Mouse (Mus musculus) intestine, embryonic 14.5 days (tissue): Measurements from ENCODE around the gene Arhgef40. TPM values are rescaled to one million over a fixed set of nuclear protein-coding genes. Genes with fewer than 3 reads are reported as not detected.

Experiments used
- ATAC-seq: fragments of 200-750 bp; cut with Nextera tagmentation; replicated peaks from 2 replicates; pipeline ENCODE4 v1.8.0; 2017; ENCODE audit warnings: low read depth, moderate number of reproducible peaks, moderate TSS enrichment, moderate library complexity; ENCODE audit not compliant: low FRiP score, low TSS enrichment
- DNase-seq: peaks from one replicate; pipeline ENCODE4 v3.0.0-alpha.2; 2018; ENCODE audit warnings: low spot score
- H3K27ac ChIP-seq: fragments of 300-500 bp; sonication (generic); 2 replicates; pipeline ENCODE4 v1.5.1; 2014; ENCODE audit warnings: low read depth, mild to moderate bottlenecking, control low read depth
- H3K27me3 ChIP-seq: fragments of 300-500 bp; sonication (generic); replicated peaks from 2 replicates; pipeline ENCODE4 v1.6.1; 2014; ENCODE audit warnings: low read length, control low read depth; ENCODE audit not compliant: control insufficient read depth, insufficient read depth
- H3K36me3 ChIP-seq: fragments of 300-500 bp; sonication (generic); 2 replicates; pipeline ENCODE4 v1.6.1; 2014; ENCODE audit warnings: low read length, control low read depth; ENCODE audit not compliant: control insufficient read depth, insufficient read depth
- H3K4me1 ChIP-seq: fragments of 300-500 bp; sonication (generic); replicated peaks from 2 replicates; pipeline ENCODE4 v1.6.1; 2014; ENCODE audit warnings: low read length, control low read depth, mixed read lengths; ENCODE audit not compliant: control insufficient read depth, insufficient read depth
- H3K4me2 ChIP-seq: fragments of 300-500 bp; sonication (generic); 2 replicates; pipeline ENCODE4 v1.6.1; 2014; ENCODE audit warnings: low read length
- H3K4me3 ChIP-seq: fragments of 300-500 bp; sonication (generic); 2 replicates; pipeline ENCODE4 v1.5.1; 2014; ENCODE audit warnings: low read depth, low read length, control low read depth, mixed read lengths
- H3K9ac ChIP-seq: fragments of 300-500 bp; sonication (generic); 2 replicates; pipeline ENCODE4 v1.6.1; 2014; ENCODE audit warnings: mild to moderate bottlenecking, low read length
- H3K9me3 ChIP-seq: fragments of 300-500 bp; sonication (generic); 2 replicates; pipeline ENCODE4 v1.6.1; 2016; ENCODE audit warnings: low read length, control low read depth; ENCODE audit not compliant: control insufficient read depth
- WGBS: fragments of 180-500 bp; shearing (Covaris S2); extraction: QIAGEN DNeasy Blood & Tissue Kit; methylation state at CpG from one replicate; pipeline ENCODE4 v1.1.7; 2014; 5-methylcytosine and 5-hydroxymethylcytosine counted together
- polyA plus RNA-seq: library from polyadenylated mRNA; unstranded; fragments of >200 nt; fragmentation: Nextera tagmentation; extraction: Ambion mirVana; gene quantifications from 2 replicates; pipeline ENCODE4 v1.2.1, GENCODE M21; 2014

Gene Arhgef40
- polyA plus RNA-seq, 1 experiment from 2014 or later: 80.8 TPM

DNA sequence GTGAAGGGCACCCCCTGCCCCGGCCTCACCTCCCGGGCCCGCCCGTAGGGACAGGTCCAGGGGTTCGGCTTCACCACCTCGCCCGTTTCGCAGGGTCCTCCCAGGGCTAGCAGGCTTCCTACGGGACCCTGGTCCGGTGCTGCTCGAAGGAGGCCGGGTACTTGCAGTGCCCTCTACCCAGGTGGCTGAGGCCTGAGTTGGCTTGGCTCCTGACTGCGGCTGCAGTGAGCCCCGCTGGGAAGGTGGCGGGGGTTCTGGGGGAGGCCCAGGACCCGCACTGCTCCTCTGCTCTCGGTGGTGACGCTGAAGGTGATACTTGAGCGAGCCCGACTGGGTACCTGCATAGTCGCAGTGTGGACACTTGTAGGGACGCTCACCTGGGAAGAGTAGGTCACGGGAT, 22.3 kb downstream of the Arhgef40 start:
- Histone ChIP-seq H3K4me2 (no peak overlapping the region), H3K4me3 (no peak overlapping the region), H3K27ac (no peak overlapping the region), H3K9me3 (no peaks in the 10 kb centered on the region), H3K36me3 (peaks cover 71% of the 10 kb centered on the region), H3K9ac (no peak overlapping the region), H3K4me1 (peaks cover 21% of the 10 kb centered on the region), H3K27me3 (no peaks in the 10 kb centered on the region)
- ATAC-seq: no peak
- DNase-seq: no peak
- 95% methylated on average over 18 of the region's 23 CpGs for WGBS

DNA sequence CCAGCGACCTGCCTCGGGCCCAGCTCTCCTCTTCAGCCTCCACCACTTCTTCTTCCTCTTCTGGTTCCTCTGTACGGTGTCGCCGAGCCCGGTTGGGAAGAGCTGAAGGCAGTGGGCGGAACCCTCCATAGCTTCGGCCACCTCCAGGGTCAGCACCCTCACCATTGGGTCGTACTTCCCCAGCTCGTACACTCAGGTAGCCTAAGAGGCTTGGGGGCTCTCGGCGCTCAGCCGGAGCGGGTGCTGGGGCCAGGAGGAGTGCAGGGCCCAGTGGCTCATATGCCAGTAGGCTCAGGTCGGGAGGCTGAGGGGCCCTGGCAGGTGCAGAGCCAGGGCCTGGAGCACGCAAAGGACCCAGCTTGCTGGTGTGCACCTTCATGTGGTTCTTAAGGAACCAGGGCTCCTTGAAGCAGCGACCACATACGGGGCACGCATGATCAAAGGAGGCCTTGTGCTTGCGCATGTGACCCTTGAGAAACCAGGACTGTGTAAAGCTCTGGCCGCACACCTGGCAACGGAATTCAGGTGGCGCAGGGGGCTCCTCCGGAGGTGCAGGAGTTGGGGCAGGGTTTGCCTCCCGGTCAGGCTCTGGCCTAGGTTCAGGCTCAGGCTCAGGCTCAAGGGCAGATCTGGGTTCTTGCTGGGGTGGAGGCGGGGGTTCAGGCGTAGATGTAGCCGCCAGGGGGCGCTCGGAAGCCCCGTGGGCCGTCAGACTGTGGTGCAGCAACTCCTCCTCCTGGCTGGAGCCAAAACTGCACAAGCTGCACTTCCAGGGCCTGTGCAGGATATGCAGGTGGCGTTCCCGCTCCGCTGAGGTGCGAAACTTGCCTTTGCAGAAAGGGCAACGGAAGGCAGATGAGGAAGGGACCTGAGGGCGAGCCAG, 24.0 kb downstream of the Arhgef40 start:
- ATAC-seq: peak; percentile 51
- WGBS: 56% methylated on average over 38 of the region's 38 CpGs
- no peak overlapping the region for H3K4me2 ChIP-seq

DNA sequence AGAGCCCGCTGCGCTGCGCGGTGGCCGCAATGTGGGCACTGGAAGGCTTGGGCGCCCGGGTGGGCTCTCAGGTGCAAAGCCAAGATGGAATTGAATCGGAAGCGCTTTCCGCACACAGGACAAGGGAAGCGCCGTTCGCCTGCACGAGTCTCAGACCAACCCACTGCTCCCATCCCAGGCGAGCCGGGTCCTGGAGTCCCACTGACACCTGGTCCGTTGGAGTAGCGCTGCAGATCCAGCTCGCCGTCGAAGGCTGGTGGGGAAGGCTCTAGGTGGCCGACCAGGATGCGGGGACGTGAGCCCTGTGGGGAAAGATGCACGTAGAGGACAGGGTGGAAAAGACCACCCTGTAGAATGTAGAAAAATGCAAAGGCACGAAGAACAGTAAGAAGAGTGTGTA, 24.8 kb downstream of the Arhgef40 start:
- Histone ChIP-seq H3K27me3 (no peaks in the 10 kb centered on the region), H3K4me2 (no peak overlapping the region), H3K9ac (no peak overlapping the region), H3K4me1 (peaks cover 31% of the 10 kb centered on the region), H3K4me3 (no peak overlapping the region), H3K36me3 (peaks cover 45% of the 10 kb centered on the region), H3K27ac (no peak overlapping the region), H3K9me3 (no peaks in the 10 kb centered on the region)
- WGBS: 60% methylated on average over 26 of the region's 26 CpGs
- DNase-seq (no peak), ATAC-seq (no peak)

More for the DNA sequence above, 24.0 kb downstream of the Arhgef40 start:
- Histone ChIP-seq H3K9me3 (no peaks in the 10 kb centered on the region), H3K4me1 (peaks cover 31% of the 10 kb centered on the region), H3K27me3 (no peaks in the 10 kb centered on the region), H3K27ac (no peak overlapping the region), H3K4me3 (no peak overlapping the region), H3K36me3 (peaks cover 53% of the 10 kb centered on the region), H3K9ac (no peak overlapping the region)
- DNase-seq: peak; percentile 94

DNA sequence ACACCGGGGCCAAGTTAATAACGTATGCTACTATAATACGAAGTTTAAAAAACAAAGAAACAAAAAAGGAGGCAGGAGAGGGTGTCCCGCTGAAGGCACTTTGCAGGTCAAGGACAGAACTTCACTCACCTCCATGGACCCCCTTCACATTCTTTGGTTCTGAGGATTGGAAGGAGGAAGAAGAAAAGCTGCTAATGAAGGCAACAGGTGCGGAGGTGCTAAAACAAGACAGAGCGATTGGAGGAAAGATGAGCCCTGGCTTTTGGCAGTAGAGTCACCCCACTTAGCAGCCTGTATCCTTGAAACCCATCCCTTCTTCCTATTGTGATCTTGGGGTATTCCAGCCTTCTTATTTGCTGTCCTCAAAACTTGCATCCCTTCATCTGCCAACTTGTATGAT, 25.3 kb downstream of the Arhgef40 start:
- H3K4me2 ChIP-seq: peak overlapping the region; percentile 45; the same call in 1 of the 2 replicates
- no peak overlapping the region for H3K9ac ChIP-seq
- H3K9me3 ChIP-seq: no peaks in the 10 kb centered on the region
- DNase-seq (no peak), ATAC-seq (no peak)
- WGBS: 70% methylated on average over 6 of the region's 6 CpGs
- peaks cover 31% of the 10 kb centered on the region for H3K4me1 ChIP-seq
- no peaks in the 10 kb centered on the region for H3K27me3 ChIP-seq
- H3K4me3 ChIP-seq: no peak overlapping the region
- H3K27ac ChIP-seq: no peak overlapping the region
- H3K36me3 ChIP-seq: peaks cover 41% of the 10 kb centered on the region

DNA sequence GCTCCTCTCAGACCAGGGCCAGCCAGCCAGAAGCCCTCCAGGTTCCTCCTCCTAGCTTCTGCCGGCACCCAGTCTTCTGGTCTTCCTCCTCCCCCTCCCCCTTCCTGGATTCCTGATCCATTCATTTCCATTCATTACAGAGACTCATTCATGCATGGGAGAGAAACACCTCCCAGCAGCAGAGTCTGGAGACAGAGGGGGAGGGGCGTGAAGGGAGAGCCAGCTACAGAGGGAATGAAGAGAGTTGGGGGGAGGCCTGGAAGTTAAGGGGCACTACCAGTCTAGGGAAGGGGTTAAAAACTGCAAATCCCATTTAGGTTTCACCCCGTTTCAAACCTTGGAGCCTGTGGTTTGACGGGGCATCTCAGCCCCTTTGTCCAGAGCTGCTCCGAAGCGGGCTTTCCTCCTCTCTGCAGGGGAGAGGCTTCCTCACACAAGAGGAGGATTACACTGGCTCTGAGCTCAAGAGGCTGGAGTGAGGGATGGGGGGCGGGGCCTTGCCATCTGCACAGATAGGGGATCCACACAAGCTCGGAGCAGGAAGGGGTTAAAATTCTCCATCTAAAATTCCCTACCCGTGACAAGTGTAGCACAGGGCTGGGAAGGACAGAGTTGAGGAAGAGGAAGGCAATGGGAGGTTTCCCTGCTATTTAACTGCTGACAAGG, 26.1 kb downstream of the Arhgef40 start:
- no peaks in the 10 kb centered on the region for H3K9me3 ChIP-seq
- peaks cover 35% of the 10 kb centered on the region for H3K4me1 ChIP-seq
- no peaks in the 10 kb centered on the region for H3K27me3 ChIP-seq
- WGBS: 5% methylated on average over 9 of the region's 9 CpGs
- ATAC-seq (peak; percentile 38), DNase-seq (peak; percentile 73)
- peak overlapping the region; percentile 16 for H3K4me3 ChIP-seq
- peak overlapping the region; percentile 45 for H3K4me2 ChIP-seq
- H3K27ac ChIP-seq: peak overlapping the region; percentile 80
- peak overlapping the region; percentile 32; the same call in 1 of the 2 replicates for H3K9ac ChIP-seq
- H3K36me3 ChIP-seq: peaks cover 33% of the 10 kb centered on the region

DNA sequence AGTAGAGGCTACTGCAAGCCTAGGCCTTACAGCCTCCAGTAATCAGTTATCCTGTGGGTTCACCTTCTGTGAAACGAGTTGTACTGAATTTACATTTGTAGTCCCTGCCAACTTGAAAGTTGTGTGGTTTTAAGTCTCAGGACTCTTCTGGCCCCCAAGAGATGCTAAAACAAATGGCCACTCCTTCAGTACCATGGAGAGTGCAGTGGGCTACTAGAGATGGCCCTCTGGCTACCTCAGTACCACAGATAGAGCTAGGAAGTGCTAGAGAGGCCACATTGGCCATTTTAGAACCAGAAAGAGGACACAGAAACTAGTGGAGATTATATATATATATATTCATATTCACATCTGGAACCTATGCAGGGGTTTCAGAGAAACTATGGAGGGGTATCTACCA, 27.2 kb downstream of the Arhgef40 start:
- no peak overlapping the region for H3K27ac ChIP-seq
- H3K4me3 ChIP-seq: no peak overlapping the region
- H3K4me2 ChIP-seq: no peak overlapping the region
- H3K27me3 ChIP-seq: no peaks in the 10 kb centered on the region
- ATAC-seq: no peak
- WGBS: 58% methylated on average over 1 of the region's 1 CpGs
- no peak for DNase-seq
- peaks cover 44% of the 10 kb centered on the region for H3K4me1 ChIP-seq
- peaks cover 22% of the 10 kb centered on the region for H3K36me3 ChIP-seq
- H3K9me3 ChIP-seq: no peaks in the 10 kb centered on the region
- H3K9ac ChIP-seq: no peak overlapping the region

DNA sequence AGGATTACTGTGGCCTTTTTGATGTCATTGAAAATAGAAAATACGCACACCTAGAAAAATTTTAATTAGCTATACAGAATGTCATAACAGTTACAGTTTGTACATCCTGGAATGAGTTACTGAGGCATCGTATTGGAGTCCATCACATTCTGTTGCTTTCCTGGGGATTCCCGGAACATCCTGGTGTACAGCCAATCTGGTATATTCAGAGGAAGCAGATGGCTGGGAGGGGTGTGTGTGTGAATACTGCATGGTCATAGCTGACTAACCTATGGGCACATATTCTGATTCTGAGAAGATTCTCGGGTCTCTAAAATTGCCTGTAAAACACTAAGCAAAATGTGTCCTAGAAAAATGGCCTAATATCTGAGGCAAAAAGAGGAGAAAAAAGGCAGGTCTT, 27.6 kb downstream of the Arhgef40 start:
- Histone ChIP-seq H3K27me3 (no peaks in the 10 kb centered on the region), H3K4me1 (peaks cover 44% of the 10 kb centered on the region), H3K9me3 (no peaks in the 10 kb centered on the region), H3K4me2 (no peak overlapping the region), H3K36me3 (peaks cover 18% of the 10 kb centered on the region), H3K27ac (no peak overlapping the region), H3K4me3 (no peak overlapping the region), H3K9ac (no peak overlapping the region)
- 72% methylated on average over 4 of the region's 4 CpGs for WGBS
- ATAC-seq: no peak
- no peak for DNase-seq

DNA sequence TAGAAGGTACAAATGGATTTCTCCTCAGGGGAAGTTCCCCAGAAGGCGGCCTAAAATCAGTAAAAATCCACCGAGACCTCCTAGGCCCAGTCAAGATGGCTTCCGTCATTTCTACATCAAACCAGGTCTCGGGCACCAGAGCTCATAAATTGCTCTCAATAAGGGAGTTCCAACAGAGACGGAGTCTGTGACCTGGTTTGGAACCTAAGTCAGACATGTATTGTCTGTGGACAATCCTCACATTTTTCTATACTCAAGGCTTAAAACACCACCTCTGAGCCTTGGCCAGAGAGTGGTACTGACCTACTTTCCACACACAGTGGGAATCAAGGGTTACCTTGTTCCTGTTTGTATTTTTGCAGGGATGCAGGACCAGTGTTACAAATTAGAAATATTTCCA, 28.0 kb downstream of the Arhgef40 start:
- no peak overlapping the region for H3K4me3 ChIP-seq
- WGBS: 71% methylated on average over 5 of the region's 5 CpGs

More for the DNA sequence above, 28.0 kb downstream of the Arhgef40 start:
- ATAC-seq: no peak
- Histone ChIP-seq H3K9ac (no peak overlapping the region), H3K9me3 (no peaks in the 10 kb centered on the region), H3K4me2 (no peak overlapping the region), H3K27me3 (no peaks in the 10 kb centered on the region), H3K4me1 (peaks cover 44% of the 10 kb centered on the region), H3K27ac (peak overlapping the region; percentile 11; the same call in 1 of the 2 replicates), H3K36me3 (peaks cover 14% of the 10 kb centered on the region)
- no peak for DNase-seq
